Mouse (Mus musculus) embryonic fibroblast, embryonic 13.5 days (primary cell): Measurements from ENCODE around the gene Ints3.
A peak's percentile ranks its signal among the peaks of the same experiment; 100 is the strongest.

Experiments used
- CTCF ChIP-seq: IDR thresholded peaks from 2 replicates; pipeline ENCODE4 v1.5.1; 2011; ENCODE audit warnings: mild to moderate bottlenecking, control low read depth, low read length, moderate library complexity, borderline replicate concordance; ENCODE audit not compliant: insufficient read depth
- POLR2A ChIP-seq: IDR thresholded peaks from 2 replicates; pipeline ENCODE4 v1.6.1; 2011; ENCODE audit warnings: low read depth, mild to moderate bottlenecking, control low read depth, low read length, moderate library complexity

- TF ChIP-seq CTCF (no peak), POLR2A (peak; percentile 93)
Observed at GRCm38 (mm10) chr3:90433381-90434020, at the start of gene Ints3.
